Mouse (Mus musculus) adrenal gland, adult (tissue): ENCODE measurements around the gene Ppil1.
"Not testable (repeated sequence)": the region's sequence is repeated elsewhere in the genome, so short reads cannot be mapped to it uniquely, and the experiment has no call there.

Experiments used
- DNase-seq, 2 experiments: peaks; one replicate each; pipeline ENCODE4 v3.0.0; 2022 to 2023; ENCODE audit warnings: low spot score in 1 of 2; ENCODE audit not compliant: inconsistent age in 2 of 2

Gene Ppil1

DNA sequence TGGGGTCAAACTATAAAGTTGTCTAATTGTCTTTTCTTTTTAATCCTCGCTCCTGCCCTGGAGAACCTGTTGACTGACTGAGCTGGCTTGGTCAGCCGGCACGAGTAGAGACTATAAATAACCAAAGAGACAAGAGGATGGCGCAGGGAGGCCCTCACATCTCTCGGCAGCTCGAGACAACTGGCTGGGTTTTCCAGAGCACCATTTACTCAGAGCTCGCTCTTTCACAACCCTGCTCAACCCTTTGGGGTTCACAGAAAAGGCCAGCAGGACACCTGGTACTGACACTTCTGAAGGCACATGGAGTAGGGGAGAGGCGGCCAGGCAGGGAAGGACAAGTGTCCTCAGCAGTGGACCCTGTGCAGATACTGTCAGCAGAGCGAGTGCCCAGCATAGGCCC lies 10.3 kb downstream of the Ppil1 start:
- DNase-seq = peak in 1 of 2 experiments; percentile 46

DNA sequence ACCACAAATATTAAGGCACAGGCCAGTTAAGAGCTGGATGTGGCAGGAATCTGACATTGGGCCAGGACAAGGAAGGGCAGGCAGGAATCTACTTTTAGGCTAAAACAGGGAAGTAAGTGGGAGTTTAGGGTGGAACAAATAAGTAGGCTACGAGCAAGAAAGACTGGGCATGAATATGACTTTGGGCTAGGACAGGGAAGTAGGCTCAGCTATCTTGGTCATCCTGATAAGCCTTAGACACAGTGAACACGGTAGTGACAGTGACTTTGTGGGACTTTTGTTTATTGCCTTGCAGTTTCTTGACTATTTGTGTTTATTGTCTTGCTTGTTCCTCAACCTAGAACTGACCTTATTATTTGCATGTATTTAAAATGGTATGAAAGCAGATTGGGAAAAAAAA lies 10.8 kb downstream of the Ppil1 start:
- no peak for DNase-seq

DNA sequence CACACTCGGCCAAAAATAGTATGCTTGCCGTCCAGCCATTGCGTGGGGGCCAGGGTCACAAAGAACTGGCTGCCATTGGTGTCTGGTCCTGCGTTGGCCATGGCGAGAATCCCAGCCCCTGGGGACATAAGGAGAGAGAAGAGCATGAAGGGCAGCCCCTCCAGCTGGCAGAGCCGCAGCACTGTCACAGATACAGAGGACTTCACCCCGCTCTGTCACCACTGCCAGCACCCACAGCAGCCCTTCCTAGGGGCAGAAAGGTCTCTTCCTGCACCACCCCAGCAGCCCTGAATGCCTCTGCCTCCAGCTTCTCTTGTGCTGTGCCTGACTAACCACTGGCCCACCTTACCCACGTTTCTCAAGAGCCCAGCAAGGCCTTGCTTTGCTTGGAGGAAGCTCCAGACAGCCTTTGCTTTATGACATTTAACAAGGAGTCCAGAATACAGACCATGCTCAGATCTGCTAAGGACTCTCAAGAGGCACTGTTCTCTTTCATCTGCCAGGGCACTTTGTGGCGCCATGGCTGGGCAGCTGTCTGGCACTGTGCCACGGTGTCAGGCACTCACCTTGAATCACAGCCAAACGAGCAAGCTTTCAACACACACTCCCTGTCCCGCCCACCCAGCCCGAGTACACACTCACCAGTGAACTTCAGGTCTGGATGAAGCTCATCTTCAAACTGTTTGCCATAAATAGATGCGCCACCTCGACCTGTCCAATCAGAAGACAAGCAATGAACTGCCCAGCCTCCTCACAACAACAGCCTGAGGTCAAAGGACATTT lies 12.2 kb downstream of the Ppil1 start:
- DNase-seq = peak; percentile 91 to 97

DNA sequence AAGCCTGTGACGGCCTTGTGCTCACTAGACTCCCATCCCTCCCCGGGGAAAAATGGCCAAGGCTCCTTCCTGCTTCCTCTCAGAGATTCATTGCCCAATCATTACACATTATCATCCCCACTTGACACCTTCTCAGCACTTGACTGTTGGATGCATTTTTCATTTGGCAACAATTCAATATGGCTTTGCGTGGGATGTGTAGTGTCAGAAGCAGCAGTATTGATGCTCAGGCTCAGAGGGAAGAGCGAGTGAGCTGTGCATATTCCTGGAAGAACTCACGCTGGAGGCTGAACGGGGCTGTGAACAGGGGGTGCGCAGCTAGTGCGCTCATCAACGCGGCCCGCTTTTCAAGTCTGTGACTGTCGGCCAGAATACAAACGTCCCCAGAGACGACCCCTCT lies 13.0 kb downstream of the Ppil1 start:
- not testable (repeated sequence) for DNase-seq

DNA sequence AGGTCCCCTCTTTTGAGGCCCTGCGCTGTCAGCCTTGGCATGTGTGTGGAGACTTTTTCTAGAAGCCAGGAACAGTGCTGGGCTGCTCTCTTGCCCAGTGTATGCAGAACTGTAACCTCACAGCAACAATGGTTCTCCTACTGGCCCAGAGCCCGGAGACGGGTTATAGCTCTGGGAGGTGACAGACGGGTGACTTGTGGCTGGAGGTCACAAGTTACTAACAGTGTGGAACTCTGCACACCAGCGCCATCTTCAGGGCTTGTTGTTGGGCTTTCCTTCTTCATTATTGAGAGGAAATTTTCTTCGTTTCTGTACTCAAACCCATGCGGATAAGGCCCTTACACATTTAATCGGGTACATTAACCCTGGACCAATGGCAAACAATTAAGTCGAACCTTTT lies 14.5 kb downstream of the Ppil1 start:
- DNase-seq = peak; percentile 64 to 86

DNA sequence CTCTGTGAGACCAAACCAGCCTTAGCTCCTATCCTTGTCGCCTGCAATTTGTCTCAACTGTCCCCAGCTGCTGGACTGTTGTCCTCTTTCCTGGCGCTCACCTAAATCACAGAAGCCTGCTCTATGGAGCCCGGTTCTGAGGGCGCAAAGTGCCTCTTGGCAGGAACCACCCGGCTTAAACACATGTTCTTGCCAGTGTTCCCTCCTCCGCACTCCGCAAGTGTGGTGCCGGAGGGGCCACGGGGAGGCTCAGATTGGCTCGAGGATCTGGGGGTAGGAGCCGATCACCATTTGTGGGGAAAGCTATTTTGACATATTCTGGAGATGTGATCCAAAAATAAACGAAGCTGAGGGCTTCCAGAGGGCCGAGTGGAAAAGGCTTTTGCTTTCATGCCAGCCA lies 16.1 kb downstream of the Ppil1 start:
- peak in 1 of 2 experiments; percentile 19 for DNase-seq

DNA sequence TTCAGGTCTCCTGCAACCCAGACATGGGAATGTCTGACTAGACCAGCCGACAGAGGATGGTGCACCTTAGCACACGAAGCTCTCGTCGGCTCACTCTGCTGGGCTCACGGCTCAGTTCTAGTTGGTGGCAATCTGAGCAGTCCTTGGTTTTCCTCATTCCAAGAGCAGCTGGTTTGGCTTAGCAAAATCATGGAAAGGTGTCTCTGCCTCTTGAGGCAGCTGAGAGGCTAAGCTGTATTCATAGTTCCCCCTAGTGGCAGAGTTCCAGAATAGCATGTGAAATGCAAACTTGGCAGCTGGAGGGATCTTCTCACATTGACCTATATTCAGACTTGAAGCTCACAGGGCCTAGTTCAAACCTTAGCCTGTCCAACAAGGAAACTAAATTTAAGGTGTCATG lies 17.4 kb downstream of the Ppil1 start:
- peak in 1 of 2 experiments; percentile 84 for DNase-seq

DNA sequence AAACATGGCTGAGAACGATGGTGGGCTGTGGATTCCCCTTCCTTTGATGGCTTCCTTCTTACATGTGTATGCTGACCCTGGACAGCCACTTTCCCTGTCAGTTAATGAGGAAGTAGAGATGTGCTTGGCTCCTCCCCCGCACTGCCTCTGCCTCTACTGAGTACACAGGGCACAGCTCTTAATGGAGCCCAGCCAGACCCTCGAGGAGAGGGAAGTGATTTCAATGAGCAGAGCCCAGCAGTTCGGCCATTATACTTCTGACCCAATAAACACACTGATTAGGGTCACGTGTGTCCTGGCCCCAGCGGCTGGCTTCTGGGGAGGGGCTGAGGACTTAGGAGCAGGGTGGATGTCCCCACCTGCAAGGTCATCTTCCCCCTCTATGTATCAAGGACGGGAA lies 18.3 kb downstream of the Ppil1 start:
- DNase-seq = peak in 1 of 2 experiments; percentile 35

DNA sequence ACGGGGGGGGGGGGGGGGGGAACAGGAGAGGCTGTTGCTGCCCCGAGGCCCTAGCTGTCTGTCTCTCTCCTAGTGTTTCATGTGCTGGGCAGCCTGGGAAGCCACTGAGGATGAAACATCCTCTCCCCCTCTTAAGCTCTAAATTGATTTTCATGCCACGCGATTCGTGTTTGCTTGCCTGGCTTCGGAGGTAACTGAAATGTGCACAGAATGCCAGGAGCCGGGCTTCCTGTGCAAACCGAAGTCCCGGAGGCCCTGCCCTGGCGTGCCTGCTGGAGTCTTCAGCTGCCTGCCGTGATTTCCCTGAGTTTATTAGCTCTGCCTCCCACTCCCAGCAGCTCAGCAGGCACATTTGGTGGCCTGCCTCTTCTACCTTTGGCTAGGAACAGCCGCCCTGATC lies 19.1 kb downstream of the Ppil1 start:
- no peak for DNase-seq

DNA sequence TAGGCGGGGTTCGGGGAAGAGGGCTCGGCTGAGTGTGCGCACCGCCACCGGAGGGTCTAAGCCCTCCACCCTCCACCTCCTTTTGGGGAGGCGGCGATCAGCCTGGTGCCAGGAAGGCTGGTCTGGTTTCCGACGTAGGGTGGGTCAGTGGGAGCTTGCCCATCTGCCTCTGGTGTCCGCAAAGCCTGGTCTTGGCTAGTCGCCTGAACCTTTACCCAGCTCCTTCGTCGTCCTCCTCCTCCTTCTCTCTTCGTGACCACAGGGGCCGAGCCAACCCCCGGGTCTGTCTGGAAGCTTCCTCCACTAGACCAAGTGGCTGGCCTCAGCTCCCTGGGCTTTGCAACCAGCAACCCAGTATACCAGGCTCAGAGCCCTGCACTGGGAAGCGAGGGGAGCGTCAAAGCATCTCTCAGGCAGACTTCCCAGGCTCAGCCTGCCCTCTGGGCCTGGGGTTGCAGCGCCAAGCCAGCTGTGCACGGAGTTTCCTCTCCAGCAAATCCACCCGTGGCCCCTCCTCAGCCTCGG lies 25.5 kb downstream of the Ppil1 start:
- no peak for DNase-seq

DNA sequence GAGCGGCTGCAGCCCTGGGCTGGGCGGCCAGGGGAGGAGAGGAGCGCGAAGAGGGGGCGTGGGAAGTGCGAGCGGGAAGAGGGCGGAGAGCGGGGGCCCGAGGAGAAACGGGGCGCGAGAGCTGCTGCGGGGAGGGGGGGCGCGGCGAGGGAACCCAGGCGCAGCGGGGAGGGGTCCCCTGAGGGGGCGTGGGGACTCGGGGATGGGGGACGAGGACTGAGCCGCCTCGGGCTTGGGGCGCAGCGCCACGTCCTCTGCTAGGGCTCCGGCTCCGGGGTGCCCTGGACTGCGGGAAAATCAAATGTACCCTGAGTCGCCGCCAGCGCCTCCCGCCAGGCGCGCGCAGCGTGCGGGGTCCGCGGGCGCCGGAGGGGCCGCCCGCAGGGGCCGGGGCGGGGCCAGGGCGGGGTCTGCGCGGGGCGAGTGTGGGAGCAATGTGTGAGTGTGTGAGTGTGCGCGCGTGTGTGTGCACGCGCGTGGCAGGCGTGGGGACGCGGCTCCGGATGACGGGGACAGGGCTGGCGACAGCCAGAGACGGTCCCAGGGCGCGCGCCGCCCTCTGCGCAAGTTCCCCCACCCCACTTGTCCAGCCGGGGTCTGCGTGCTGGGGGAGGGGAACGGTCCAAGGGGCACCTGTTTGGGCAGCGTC lies 26.1 kb downstream of the Ppil1 start, which contains the start of gene Cpne5:
TSS of gene Cpne5 (minus strand) at position 396 of the 649 bp plus-strand sequence.
- DNase-seq = peak in 1 of 2 experiments; percentile 34

DNA sequence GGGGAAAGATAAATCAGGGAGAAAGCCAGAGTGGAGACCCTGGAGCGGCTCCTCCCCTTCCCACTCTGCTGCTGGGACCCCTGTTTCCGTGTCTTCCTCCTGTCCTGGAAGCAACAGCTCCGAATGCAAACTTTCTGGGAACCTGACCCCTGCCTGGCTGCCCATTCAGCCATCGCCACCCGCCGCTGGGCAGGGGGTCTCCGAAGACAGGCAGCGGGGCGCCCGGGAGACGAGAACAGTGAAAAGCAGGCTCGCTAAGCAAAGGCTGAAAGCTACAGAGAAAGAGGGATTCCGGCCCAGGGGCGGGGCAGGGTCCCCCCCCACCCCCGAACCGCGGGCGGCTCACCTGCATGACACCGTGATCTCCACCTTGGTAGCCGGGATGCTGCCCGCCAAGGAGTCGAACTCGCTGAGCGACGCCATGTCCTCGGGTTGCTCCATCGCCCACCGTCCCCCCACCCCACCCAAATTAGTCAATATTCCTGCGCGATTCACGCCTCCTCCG lies 26.7 kb downstream of the Ppil1 start:
- DNase-seq = no peak

DNA sequence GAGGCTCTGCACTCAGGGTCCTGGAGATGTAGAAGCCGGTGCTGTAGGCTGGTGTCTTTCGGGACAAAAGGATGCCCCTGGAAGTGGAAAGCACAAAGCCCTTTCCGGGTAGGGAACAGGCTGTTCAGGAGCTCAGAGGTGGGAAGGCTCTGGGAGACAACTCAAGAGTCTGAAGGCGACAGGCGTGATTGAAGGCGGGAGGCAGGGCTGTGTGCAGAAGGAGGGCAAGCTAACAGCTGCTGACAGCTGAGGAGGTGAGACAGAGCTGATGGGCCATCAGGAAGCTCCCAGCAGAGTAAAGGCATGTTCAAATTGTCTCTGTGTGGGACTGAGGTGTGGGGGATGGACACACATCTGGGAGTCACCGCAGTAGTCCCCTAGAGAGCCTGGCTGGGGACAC lies 27.9 kb downstream of the Ppil1 start:
- no peak for DNase-seq

DNA sequence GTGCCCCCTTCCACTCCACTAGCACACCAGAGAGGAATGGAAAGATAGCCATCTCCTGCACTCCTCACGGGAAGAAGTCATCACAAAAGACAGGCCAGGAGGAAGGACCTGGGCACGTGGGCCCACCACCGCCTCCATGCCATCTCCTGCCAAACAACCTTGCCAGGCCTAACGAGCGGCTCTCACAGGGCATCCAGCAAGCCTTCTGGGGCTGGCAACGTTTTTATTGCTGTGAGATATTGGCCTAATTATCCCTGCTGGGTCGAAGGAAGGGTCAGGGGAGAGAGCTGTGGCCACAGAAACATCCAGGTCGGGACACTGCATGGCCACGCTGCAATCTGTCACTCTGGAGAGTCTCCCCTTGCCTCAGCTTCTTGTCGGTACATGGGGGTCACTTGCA lies 32.9 kb downstream of the Ppil1 start:
- DNase-seq = no peak

DNA sequence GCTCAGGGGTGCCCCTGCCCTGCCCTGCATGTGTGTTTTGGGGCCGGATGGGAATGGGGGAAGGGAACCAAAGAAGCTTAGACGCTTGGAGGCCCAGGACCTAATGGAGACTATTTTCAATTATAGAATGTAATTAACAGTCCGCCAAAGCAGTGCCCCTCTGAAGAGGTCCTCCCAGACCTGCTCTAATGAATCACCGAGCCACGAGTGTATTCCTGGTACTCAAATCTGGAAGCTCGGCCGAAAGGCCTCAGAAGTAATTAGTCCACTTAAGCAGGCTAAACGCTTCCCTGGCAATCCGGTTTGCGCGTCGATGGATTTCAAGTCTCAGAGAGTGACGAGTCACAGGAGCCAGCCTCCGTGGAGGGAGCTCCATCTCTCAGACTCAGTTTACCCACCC lies 43.4 kb downstream of the Ppil1 start:
- DNase-seq = no peak

DNA sequence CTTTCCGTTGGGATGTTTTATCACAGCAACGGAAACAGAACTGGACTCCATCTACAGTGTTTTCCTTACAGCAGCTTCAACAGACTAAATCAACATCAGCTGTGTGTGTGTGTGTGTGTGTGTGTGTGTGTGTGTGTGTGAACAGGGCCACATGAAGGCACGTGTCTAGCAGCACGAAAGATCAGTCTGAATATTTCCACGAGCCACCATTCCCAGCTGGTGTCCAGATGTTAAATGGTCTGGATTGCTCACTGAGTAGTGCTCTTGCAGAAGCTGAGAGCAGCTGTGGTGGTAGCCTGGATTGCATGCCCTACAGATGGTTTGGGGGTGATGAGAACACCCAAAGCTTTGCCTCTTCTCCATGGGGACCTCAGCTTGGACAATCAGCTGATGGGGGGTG lies 46.0 kb downstream of the Ppil1 start:
- DNase-seq = no peak

DNA sequence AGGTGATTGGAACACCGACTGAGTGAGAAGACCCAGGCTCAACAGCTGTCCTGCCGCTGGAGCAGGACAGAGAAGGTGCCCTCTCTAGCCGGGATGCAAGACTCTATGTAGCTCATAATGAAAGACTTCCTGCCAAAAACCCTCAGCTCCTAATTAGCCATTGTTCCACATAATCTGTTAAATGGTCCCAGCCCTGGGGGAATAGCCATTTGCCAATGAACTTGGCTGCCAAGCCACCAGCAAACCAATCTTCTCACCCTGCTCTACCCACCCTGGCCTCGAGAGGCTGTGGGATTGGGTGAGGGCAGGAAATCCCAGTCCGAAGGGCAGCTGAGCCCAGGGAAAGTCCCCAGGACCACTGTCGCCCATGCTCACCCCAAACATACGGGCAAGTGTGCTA lies 47.9 kb downstream of the Ppil1 start:
- no peak for DNase-seq

DNA sequence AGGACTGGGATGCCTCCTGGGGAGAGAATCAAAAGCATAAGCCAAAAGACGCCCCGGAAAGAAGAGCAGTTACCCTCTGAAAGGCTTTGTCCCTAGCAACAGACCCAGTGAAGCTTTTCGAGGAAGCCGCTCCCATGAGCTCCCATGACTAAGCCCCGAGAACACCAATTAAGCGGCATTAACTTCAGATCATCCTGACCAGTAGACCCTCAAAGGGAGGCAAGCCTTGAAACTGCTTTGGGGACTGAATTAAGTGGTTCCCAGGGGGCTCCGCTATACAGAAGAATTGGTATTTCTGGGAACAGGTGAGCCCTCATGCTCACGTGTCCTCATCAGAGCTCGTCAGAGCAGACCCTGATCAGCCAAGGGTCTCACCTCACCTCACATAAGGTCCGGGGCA lies 49.3 kb downstream of the Ppil1 start:
- DNase-seq = no peak

DNA sequence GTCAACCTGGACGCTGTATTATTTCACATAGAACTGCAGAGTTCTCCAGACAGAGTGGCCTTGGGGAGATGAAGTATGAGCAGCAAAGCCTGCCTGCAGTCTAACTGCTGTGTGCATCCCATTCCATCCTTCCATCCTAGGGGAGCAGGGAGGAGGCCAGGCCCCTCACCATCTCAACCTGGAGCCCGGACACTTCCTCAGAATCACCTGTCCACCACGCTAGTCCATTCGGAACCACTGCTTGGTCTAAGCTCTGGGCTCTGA lies 49.9 kb downstream of the Ppil1 start:
- no peak for DNase-seq

DNA sequence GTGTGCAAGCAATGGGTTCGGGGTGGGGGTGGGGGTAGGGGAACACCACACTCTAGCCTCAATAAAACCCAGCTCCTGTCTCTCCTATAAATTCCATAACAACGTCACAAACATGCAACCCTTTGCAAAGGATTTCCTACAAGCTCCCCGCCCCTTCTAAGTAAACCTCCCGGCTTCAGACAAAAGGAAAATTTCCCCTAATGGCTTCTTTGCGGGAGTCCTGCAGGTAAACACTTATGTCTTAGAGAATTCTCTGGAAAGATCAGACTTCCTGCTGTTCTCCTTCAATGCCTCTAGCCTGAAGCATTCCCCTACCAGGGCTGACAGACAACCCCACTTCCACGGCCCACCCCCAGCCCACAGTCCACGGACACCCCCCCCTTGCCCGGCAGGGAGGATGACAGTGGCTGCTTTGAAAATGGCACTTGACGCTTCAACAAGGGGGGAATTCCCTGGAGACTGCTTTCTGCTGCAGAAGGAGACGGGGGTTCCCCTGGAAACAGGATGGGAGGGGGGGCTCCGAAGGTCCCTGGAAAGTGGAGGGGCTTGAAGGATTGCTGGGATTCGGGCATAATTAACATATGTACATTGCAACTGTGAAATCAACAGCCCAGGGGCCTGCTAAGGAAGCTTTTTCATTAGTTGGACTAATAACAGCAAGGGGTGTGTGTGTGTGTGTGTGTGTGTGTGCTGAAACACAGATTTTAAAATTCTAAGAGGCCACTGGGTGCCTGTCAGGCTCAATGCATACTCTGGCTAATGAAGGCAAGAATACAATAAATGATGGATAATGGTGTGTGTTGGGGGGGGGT lies 50.4 kb downstream of the Ppil1 start:
- no peak for DNase-seq

DNA sequence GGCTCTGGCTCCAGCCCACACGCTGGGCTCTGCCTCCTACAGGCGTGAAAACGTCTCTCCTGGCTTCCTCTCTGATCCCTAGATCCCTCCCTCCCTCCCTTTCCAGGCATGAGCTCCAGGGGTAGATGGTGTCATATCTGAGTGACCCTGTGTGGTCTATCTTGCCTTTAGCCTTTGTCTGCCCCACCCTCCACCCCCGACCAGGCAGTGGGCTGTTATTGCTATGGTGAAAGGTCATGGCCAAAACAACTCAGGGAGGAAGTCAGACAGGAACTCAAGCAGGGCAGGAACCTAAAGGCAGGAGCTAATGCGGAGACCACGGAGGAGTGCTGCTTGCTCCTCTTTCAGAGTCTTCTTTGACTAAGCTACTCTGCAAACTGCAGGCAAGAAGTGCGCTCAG lies 52.1 kb downstream of the Ppil1 start:
- no peak for DNase-seq

DNA sequence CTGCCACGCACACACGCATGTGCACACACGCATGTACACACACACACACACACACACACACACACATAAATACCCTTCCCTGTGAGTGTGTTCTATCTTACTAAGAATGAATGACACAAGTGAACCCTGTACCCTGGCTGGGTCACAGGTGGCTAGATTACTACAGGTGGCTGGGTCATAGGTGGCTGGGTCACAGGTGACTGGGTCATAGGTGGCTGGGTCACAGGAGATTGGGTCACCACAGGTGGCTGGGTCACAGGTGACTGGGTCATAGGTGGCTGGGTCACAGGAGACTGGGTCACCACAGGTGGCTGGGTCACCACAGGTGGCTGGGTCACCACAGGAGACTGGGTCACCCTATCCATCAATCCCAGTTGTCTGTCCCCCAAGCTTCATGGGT lies 53.9 kb downstream of the Ppil1 start:
- no peak for DNase-seq
